Mouse (Mus musculus): ENCODE measurements around the gene Edc3. TPM values are rescaled to one million over a fixed set of nuclear protein-coding genes. Genes with fewer than 3 reads are reported as not detected.

Edc3 gene
- total RNA-seq, 2 experiments from 2014 or later = 6.0 to 14.2 TPM

DNA sequence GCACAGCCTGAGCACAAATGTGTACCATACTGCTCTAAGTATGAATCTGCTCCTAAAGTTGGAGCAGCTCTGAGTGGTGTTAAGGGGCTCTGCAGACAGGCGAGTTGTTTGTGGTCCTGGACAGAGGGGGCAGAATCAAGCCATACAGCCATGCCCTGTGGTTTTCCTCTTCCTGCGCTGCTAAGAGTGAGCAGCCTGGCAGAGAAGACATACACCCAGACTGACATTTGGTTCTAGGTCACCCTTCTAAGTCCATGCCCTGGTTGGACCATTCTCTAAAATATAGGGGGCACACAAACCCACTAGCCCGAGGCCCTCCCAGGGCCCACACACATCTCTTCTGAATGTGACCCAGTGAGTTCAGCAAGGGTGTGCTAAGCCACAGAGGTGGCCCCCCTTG is 81.4 kb downstream of the Edc3 start:
- no peak for ATAC-seq (replicated peaks; ENCODE audit: low FRiP score, low TSS enrichment, poor library complexity, severe bottlenecking)

DNA sequence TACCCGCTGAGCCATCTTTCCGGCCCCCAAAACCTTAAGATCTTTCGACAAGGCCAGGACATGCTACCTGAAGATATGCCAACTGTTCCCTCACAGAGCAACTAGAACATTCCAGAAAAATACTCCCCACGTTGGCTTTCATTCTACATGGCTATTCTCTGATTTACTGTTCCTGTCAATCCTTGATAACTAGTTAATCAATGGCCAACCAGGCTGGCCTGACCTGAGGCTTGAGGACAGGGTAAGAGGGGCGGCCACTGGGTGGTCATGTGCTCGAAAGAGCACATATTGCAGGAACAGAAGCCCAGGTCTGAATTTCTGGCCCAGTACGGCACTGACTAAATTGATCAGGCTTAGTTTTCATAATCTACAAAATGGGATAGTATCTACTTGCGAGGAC is 89.1 kb downstream of the Edc3 start:
- no peak for ATAC-seq (replicated peaks; ENCODE audit: low FRiP score, low TSS enrichment, poor library complexity, severe bottlenecking)

DNA sequence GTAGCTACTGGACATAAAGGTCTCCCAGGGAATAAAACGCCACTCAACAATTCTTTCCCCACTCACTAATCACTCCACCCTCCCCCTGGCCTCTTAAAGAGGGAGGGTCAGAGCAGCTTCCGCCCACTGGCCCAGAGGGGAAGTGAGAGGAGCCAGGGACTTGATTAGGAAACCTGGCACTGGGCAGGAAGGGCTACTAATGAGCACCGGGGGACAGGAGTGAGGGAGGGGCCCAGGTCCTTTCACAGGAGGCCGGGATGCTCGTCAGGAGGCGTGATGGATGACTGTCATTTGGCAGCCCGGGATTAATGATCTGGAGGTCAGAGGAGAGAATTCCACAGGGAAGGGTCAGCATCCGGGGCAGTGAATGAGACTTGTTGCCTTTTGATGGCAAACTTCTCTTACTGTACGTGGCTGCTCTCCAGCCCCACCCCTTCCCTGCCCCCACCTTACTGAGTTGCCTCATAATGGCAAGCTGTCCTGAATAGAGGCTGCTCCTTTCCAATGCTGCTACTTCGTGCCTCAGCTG is 90.4 kb downstream of the Edc3 start:
- ATAC-seq (replicated peaks; ENCODE audit: low FRiP score, low TSS enrichment, poor library complexity, severe bottlenecking) = no peak

DNA sequence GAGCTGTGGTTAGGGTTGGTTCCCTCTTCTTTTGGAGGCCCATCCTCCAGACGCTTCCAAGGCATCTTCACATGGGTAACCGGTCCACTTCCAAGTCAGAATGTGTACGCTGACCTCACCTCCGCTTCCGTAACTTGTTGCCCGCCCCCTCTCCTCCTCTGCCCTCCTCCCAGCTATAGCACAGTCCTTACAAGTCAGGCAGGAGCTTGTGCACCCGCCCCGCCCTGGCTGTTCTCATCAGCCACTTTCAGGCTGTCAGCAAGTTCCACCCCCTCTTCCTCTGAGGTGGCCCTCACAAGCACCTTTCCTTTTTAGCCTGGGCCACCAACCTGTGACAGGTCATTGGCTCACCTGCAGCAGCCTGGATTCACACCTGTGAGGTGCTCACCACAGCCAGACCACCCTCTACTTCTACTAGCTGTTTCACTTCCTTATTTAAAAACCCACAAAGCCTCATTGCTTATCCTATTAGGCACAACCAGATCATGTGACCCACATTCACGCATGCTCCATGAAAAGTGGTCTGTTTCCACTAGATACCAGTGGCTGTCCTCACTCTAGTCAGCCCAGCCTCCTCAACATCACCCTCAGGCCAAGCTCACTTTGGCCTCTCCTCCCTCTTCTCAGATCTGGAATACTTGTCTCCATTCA is 92.1 kb downstream of the Edc3 start:
- peak; percentile 51; the same call in 1 of the 2 replicates for ATAC-seq (replicated peaks; ENCODE audit: low FRiP score, low TSS enrichment, poor library complexity, severe bottlenecking)

Other genes with a start within 250 kb of the Edc3 start
- not detected in 2 replicates for gene Scamp5, start 240.5 kb upstream of the Edc3 start, total RNA-seq (2014; fragmentation: Nextera tagmentation)
- not detected in 2 replicates for gene Scamp5, start 240.5 kb upstream of the Edc3 start, total RNA-seq (2017)
- not detected in 2 replicates for gene Rpp25, start 204.5 kb upstream of the Edc3 start, total RNA-seq (2014; fragmentation: Nextera tagmentation)
- not detected in 2 replicates for gene Rpp25, start 204.5 kb upstream of the Edc3 start, total RNA-seq (2017)
- gene Cox5a, start 187.3 kb upstream of the Edc3 start, total RNA-seq (2014; fragmentation: Nextera tagmentation) = 479 and 484 TPM in 2 replicates
- 60.4 and 80.0 TPM in 2 replicates for gene Cox5a, start 187.3 kb upstream of the Edc3 start, total RNA-seq (2017)
- 12.1 and 12.7 TPM in 2 replicates for gene Fam219b, start 171.0 kb upstream of the Edc3 start, total RNA-seq (2014; fragmentation: Nextera tagmentation)
- 9.2 and 10.0 TPM in 2 replicates for gene Fam219b, start 171.0 kb upstream of the Edc3 start, total RNA-seq (2017)
- gene Mpi, start 155.8 kb upstream of the Edc3 start, total RNA-seq (2014; fragmentation: Nextera tagmentation) = 13.5 and 16.6 TPM in 2 replicates
- gene Mpi, start 155.8 kb upstream of the Edc3 start, total RNA-seq (2017) = 6.6 and 6.7 TPM in 2 replicates
- 21.5 and 45.2 TPM in 2 replicates for gene Scamp2, start 147.6 kb upstream of the Edc3 start, total RNA-seq (2014; fragmentation: Nextera tagmentation)
- 10.1 and 22.2 TPM in 2 replicates for gene Scamp2, start 147.6 kb upstream of the Edc3 start, total RNA-seq (2017)
- gene Ulk3, start 119.1 kb upstream of the Edc3 start, total RNA-seq (2014; fragmentation: Nextera tagmentation) = 8.7 and 16.7 TPM in 2 replicates
- gene Ulk3, start 119.1 kb upstream of the Edc3 start, total RNA-seq (2017) = 2.6 and 3.8 TPM in 2 replicates
- not detected in 2 replicates for gene Cplx3, start 102.3 kb upstream of the Edc3 start, total RNA-seq (2014; fragmentation: Nextera tagmentation)
- not detected in 2 replicates for gene Cplx3, start 102.3 kb upstream of the Edc3 start, total RNA-seq (2017)
- gene Lman1l, start 87.8 kb upstream of the Edc3 start, total RNA-seq (2014; fragmentation: Nextera tagmentation) = not detected in 2 replicates
- gene Lman1l, start 87.8 kb upstream of the Edc3 start, total RNA-seq (2017) = not detected in 2 replicates
- gene Csk, start 54.9 kb upstream of the Edc3 start, total RNA-seq (2014; fragmentation: Nextera tagmentation) = 151 and 213 TPM in 2 replicates
- 158 and 213 TPM in 2 replicates for gene Csk, start 54.9 kb upstream of the Edc3 start, total RNA-seq (2017)
- gene Cyp1a2, start 24.8 kb upstream of the Edc3 start, total RNA-seq (2014; fragmentation: Nextera tagmentation) = not detected in 2 replicates
- not detected in 2 replicates for gene Cyp1a2, start 24.8 kb upstream of the Edc3 start, total RNA-seq (2017)
- 0.52 and 1.7 TPM in 2 replicates for gene Cyp1a1, start 20.6 kb upstream of the Edc3 start, total RNA-seq (2014; fragmentation: Nextera tagmentation)
- gene Cyp1a1, start 20.6 kb upstream of the Edc3 start, total RNA-seq (2017) = 1.3 TPM in 1 of 2 replicates, not detected in the other
- 58.1 and 73.0 TPM in 2 replicates for gene Clk3, start 57.3 kb downstream of the Edc3 start, total RNA-seq (2014; fragmentation: Nextera tagmentation)
- 24.7 and 36.4 TPM in 2 replicates for gene Clk3, start 57.3 kb downstream of the Edc3 start, total RNA-seq (2017)
- 2.3 and 3.4 TPM in 2 replicates for gene Arid3b, start 128.3 kb downstream of the Edc3 start, total RNA-seq (2014; fragmentation: Nextera tagmentation)
- 1.5 and 3.2 TPM in 2 replicates for gene Arid3b, start 128.3 kb downstream of the Edc3 start, total RNA-seq (2017)
- gene Ubl7, start 202.4 kb downstream of the Edc3 start, total RNA-seq (2014; fragmentation: Nextera tagmentation) = 85.5 and 88.9 TPM in 2 replicates
- 20.6 and 20.7 TPM in 2 replicates for gene Ubl7, start 202.4 kb downstream of the Edc3 start, total RNA-seq (2017)
- gene Sema7a, start 231.6 kb downstream of the Edc3 start, total RNA-seq (2014; fragmentation: Nextera tagmentation) = 0.59 TPM in 1 of 2 replicates, not detected in the other
- gene Sema7a, start 231.6 kb downstream of the Edc3 start, total RNA-seq (2017) = not detected in 2 replicates

Measured in megakaryocyte-erythroid progenitor cell, adult 5-6 weeks (primary cell).